Mouse (Mus musculus): Measurements from ENCODE around the gene Xlr5a.
A peak's percentile ranks its signal among the peaks of the same experiment; 100 is the strongest.
"Not testable (repeated sequence)": the region's sequence is repeated elsewhere in the genome, so short reads cannot be mapped to it uniquely, and the experiment has no call there.

The Xlr5a gene

DNA sequence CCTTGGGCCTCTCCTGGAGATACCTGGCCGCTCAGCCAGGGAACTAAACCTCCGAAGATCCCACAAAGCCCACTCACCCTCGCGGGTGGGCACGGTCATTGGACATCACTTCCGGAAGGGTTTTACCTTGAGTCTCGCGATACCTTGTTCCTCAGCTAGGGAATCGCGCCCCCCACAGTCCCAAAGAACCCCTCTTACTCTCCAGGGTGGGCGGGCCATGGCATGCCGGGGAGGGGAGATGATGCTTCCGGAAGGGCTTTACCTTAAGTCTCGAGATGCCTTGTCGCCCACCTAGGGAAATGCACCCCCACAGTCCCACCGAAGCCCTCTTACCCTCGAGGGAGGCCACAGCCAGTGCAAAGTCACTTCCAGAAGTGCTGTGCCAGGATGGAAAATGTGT, at the start of gene Xlr5a, which contains the start of gene Xlr5c:
Xlr5a (minus strand) TSS at position 101 of the 400 bp plus-strand sequence.
Xlr5c (minus strand) TSS at position 101 of the 400 bp plus-strand sequence.
- not testable (repeated sequence) for DNase-seq (ENCODE audit: low spot score in 2 of 2)

DNA sequence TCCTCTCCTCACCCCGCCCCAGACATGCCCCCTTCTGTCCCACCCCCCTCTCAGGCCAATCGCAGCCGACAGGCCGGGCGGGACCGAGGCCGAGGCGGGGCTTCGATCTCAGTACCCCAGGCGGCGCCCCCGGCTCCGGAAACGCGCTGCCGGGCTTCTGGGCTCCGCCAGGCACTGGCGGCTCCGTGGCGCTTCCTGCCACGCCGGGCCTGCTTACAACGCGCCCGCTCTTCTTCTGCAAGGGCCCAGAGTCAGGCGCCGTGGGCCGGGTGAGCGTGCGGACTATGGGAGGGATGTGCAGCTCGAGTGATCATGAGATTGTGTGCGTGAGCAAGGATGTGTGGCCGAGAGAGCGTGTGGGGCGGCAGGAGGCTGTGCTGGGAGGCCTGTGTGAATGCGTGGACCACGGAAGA, 49.7 kb upstream of the Xlr5a start, which contains the start of gene Zfp275:
Zfp275 (plus strand) TSS at position 139 of the 413 bp plus-strand sequence.
- peak; percentile 23 to 63 for DNase-seq (ENCODE audit: low spot score in 2 of 2)

GRCm38 (mm10) chrX:73342068-73342467, 49.3 kb upstream of the Xlr5a start:
- DNase-seq (ENCODE audit: low spot score in 2 of 2), result no peak

DNA sequence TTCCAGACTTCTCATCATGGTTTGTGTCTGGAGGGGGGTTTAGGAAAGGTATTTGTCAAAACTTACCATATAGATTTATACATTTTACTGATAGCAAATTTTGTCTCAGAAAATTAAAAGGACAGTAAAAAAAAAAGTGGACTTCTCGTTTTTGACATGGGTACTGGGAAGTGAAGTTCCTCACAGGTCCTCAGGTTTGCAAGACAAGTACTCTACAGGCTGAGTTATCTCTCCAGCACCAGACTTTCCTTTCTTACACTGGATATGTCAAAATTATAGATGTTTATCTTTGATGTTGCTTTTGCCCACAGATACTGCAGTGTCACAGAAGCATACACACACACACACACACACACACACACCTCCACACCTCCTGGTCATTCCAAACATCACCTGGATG, 48.7 kb upstream of the Xlr5a start:
- DNase-seq (ENCODE audit: low spot score in 2 of 2), result no peak

DNA sequence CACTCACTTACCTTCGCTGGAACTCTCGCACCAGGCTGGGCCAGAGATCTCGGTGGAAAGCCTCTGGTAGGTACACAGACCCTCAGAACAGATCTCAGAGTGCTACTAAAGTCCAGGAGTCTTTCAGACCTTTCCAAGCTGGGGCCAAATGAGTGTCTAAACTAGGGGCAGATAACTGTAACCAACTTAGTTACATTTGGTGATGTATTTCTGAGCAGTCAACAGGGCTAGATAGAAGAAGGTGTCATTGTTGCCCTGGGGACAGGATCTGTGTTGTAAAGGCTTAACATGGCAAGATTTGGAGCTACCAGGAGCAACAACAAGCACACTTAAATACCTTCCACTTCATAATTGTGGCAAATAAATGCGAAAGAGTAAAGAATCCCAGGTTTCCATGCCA, 44.0 kb upstream of the Xlr5a start, which contains the start of gene Gm45015:
Gm45015 (minus strand) TSS at position 101 of the 400 bp plus-strand sequence.
- DNase-seq (ENCODE audit: low spot score in 2 of 2), result no peak

DNA sequence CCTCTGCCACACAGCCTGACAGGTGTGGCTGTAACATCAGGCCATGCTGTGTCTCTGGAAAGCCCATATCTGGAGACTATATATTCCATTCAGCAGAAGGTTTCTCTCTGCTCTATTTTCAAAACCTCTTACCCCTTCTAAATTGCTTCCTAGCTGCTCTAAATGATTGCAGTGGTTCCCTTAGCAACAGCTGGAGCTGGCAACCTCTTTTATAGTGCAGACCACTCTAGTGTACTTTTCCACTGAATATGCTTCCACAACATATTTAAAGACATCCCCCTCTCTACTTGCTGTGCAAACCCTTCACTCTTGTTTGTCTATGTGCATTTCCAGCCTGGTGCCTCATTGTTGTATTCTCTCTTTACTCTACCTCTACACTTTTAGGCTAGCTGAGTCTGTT, 40.8 kb upstream of the Xlr5a start:
- DNase-seq (ENCODE audit: low spot score in 2 of 2), result no peak

GRCm38 (mm10) chrX:73327215-73327614, 34.4 kb upstream of the Xlr5a start:
- no peak for DNase-seq (ENCODE audit: low spot score in 2 of 2)

GRCm38 (mm10) chrX:73321029-73321428, 28.3 kb upstream of the Xlr5a start:
- no peak for DNase-seq (ENCODE audit: low spot score in 2 of 2)

GRCm38 (mm10) chrX:73312522-73312921, 19.7 kb upstream of the Xlr5a start:
- DNase-seq (ENCODE audit: low spot score in 2 of 2), result peak in 1 of 2 experiments; percentile 21

DNA sequence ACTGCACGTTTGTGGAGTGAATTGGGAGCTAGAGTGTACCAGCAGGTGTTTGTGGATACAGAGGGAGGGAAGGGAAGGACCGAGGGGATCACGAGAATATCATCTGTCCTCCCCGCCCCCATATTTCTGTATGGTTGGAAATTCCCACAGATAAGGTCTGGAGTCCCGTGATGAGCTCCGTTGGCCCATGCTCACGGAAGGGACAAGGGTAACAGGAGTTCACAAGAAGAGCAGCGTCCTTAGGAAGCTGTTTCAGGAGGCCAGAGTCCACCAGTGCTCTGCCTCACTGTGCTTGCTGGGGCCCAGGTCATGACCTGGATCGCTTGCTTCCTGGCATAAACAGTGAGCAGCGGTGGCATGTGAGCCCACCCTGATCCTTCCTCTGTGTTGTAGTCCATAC, 3.0 kb upstream of the Xlr5a start:
- DNase-seq (ENCODE audit: low spot score in 2 of 2), result not testable (repeated sequence)

GRCm38 (mm10) chrX:73265270-73265669, 27.5 kb downstream of the Xlr5a start, which contains the start of gene Xlr3c:
Xlr3c (minus strand) TSS chrX:73265390.
- DNase-seq (ENCODE audit: low spot score in 2 of 2), result not testable (repeated sequence)

DNA sequence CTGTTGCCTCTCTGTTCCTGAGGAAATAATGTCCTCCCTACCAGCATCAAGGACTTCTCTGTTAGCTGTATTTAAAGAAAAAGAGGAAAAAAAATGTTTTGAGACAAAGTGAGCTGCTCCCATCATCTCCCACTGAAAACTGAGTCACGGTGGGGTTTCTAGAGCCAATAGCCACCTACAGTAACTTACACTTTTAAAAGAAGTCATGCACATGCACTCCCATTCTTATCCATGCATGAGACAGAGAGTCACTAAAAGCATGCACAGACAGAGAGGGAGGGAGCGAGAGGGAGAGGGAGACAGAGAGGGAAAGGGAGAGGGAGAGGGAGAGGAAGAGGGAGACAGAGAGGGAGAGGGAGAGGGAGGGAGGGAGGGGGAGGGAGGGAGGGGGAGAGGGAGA, 30.3 kb downstream of the Xlr5a start:
- not testable (repeated sequence) for DNase-seq (ENCODE audit: low spot score in 2 of 2)

DNA sequence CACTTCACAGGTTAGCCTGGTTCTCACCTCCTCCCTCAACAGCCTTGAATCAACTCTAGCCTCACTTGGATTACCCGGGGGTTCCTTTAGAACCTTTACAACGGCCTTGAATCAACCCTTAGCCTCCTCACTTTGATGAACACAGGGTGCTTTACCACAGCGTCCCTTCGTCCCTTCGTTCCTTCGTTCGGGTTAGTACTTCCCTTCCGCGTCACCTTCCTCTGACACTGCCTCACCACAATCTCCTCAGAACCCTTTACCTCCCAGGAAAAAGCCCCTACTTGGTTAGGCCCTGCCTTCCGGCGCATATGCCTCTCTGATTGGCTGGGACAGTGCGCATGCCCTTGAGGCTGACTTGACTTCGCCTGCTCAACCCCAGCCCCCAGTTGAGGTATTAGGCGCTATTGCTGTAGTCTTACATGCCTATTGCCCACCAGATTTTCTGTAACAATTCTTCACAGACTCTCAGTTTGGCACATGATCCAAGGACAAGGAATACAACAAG, 49.9 kb downstream of the Xlr5a start, which contains the start of gene Xlr4c:
Xlr4c (minus strand) TSS at position 310 of the 505 bp plus-strand sequence.
- not testable (repeated sequence) for DNase-seq (ENCODE audit: low spot score in 2 of 2)

- no peak for DNase-seq (ENCODE audit: low spot score in 2 of 2)
These were observed 63.5 kb downstream of the Xlr5a start for GRCm38 (mm10) chrX:73229288-73229687.

DNA sequence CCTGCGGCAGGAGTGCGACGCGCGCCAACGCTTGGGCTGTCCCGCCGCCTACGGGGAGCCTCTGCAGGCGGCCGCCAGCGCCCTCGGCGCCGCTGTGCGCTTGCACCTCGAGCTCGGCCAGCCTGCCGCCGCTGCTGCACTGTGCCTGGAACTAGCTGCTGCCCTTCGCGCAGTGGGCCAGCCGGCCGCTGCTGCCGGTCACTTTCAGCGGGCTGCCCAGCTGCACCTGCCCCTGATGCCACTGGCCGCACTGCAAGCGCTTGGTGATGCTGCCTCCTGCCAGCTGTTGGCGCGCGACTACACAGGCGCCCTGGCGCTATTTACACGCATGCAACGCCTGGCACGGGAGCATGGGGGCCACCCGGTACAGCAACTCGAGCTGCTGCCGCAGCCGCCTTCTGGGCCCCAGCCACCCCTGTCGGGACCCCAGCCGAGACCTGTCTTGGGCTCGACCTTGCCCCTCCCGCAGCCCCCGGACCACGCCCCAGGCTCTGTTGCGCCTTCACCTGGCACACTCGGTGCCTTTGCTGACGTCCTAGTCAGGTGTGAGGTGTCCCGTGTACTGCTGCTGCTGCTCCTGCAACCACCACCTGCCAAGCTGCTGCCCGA, 64.1 kb downstream of the Xlr5a start:
- DNase-seq (ENCODE audit: low spot score in 2 of 2), result peak; percentile 33 to 61

GRCm38 (mm10) chrX:73227914-73228605, 64.7 kb downstream of the Xlr5a start, which contains the start of gene F8a:
F8a (plus strand) TSS chrX:73228291.
- peak; percentile 57 to 75 for DNase-seq (ENCODE audit: low spot score in 2 of 2)

DNA sequence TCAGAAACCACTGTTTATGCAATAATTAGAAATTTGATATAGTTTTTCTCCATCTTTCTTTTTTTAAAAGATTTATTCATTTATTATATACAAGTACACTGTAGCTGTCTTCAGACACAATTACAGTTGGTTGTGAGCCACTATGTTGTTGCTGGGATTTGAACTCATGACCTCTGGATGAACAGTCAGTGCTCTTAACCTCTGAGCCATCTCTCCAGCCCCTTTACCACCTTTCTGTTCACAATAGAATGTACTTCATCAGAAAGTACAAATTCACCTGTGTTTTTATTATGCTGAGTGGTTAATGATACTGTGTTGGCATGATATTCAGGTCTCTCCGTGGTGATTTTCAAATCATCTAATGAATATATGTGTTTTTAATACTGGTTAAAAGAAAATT, 67.4 kb downstream of the Xlr5a start:
- no peak for DNase-seq (ENCODE audit: low spot score in 2 of 2)

DNA sequence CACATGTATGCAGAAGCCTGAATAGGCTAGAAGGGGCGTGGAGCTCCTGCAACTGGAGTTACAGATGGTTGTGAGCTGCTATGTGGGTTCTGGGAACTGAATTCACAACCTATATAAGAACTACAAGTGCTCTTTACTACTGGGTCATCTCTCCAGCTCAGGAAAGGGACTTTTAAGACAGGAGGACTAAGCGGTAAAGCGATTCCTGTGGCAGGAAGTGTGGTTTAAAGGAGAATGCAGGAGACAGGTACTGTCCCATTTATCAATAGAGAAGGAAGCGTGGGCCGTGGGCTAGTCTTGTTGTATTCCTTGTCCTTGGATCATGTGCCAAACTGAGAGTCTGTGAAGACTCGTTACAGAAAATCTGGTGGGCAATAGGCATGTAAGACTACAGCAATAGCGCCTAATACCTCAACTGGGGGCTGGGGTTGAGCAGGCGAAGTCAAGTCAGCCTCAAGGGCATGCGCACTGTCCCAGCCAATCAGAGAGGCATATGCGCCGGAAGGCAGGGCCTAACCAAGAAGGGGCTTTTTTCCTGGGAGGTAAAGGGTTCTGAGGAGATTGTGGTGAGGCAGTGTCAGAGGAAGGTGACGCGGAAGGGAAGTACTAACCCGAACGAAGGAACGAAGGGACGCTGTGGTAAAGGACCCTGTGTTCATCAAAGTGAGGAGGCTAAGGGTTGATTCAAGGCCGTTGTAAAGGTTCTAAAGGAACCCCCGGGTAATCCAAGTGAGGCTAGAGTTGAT, 78.8 kb downstream of the Xlr5a start, which contains the start of gene Xlr4b:
Xlr4b (plus strand) TSS at position 515 of the 746 bp plus-strand sequence.
- DNase-seq (ENCODE audit: low spot score in 2 of 2), result not testable (repeated sequence)

DNA sequence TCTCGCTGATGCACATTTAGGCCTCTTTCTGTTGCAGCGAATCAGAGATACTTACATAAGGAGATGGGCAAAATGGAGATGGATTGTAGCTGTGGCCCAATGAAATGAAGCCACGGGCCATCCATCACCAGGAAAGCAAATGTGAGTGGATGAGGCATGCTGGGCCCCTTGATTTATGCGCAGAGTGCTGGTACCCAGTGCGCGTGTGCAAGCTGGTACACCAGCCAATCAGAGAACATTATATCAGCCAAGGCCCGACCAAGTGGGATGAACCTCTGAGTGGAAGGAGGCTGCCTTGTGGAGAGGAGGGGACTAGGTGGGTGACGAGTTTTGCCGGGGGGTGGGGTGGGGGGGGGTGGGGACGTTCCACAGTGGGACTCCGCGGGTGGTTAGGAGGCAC, 100.8 kb downstream of the Xlr5a start, which contains the start of gene Xlr3b:
Xlr3b (plus strand) TSS at position 274 of the 400 bp plus-strand sequence.
- DNase-seq (ENCODE audit: low spot score in 2 of 2), result not testable (repeated sequence)

- DNase-seq (ENCODE audit: low spot score in 2 of 2), result not testable (repeated sequence)
These were observed 115.9 kb downstream of the Xlr5a start, which contains the start of gene Spin2d for GRCm38 (mm10) chrX:73176889-73177288. Spin2d (minus strand) TSS chrX:73176989.

DNA sequence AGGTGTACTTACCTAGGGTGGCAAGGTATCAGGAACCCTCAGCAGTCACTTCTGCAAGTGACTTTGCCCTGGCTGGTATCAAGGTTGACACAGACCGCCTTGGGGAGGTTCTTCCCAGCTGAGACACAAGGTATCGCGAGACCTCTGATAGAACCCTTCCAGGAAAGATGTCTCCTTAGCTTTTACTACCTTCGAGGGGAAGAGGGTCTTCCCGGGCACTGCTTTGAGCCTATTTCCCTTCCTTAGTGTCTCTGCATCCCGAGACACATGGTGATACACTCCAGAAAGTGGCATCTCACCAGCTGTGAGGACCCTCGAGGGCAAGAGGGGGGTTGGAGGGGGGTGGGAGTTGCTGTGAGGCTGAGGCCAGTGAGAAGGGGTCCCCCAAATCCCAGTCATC, 143.4 kb downstream of the Xlr5a start, which contains the start of gene DXBay18:
DXBay18 (minus strand) TSS at position 101 of the 400 bp plus-strand sequence.
- not testable (repeated sequence) for DNase-seq (ENCODE audit: low spot score in 2 of 2)
